Mouse (Mus musculus): ENCODE results near the gene C9.

Gene C9

GRCm38 (mm10) chr15:6483561-6483960 lies 38.4 kb downstream of the C9 start:
- no peak for DNase-seq (ENCODE audit: low read depth, low spot score)

- DNase-seq (ENCODE audit: low read depth, low spot score), result no peak
Observed at GRCm38 (mm10) chr15:6492386-6492785, 47.3 kb downstream of the C9 start.

- no peak for DNase-seq (ENCODE audit: low read depth, low spot score)
Observed at GRCm38 (mm10) chr15:6498396-6499070, 53.4 kb downstream of the C9 start.

GRCm38 (mm10) chr15:6500787-6501186 lies 55.7 kb downstream of the C9 start:
- DNase-seq (ENCODE audit: low read depth, low spot score), result no peak

- no peak for DNase-seq (ENCODE audit: low read depth, low spot score)
Observed at GRCm38 (mm10) chr15:6517525-6517924, 72.4 kb downstream of the C9 start.

- DNase-seq (ENCODE audit: low read depth, low spot score), result no peak
Observed at GRCm38 (mm10) chr15:6519417-6520255, 74.5 kb downstream of the C9 start.

GRCm38 (mm10) chr15:6520505-6521155 lies 75.5 kb downstream of the C9 start:
- DNase-seq (ENCODE audit: low read depth, low spot score), result no peak

GRCm38 (mm10) chr15:6522653-6523167 lies 77.6 kb downstream of the C9 start, which contains the start of gene Fyb:
TSS of gene Fyb (plus strand) at chr15:6522853.
- DNase-seq (ENCODE audit: low read depth, low spot score), result no peak

GRCm38 (mm10) chr15:6524801-6525200 lies 79.7 kb downstream of the C9 start:
- no peak for DNase-seq (ENCODE audit: low read depth, low spot score)

GRCm38 (mm10) chr15:6525386-6525785 lies 80.3 kb downstream of the C9 start:
- DNase-seq (ENCODE audit: low read depth, low spot score), result no peak

GRCm38 (mm10) chr15:6533858-6534343 lies 88.8 kb downstream of the C9 start:
- DNase-seq (ENCODE audit: low read depth, low spot score), result no peak

- DNase-seq (ENCODE audit: low read depth, low spot score), result no peak
Observed at GRCm38 (mm10) chr15:6534592-6534991, 89.5 kb downstream of the C9 start.

- DNase-seq (ENCODE audit: low read depth, low spot score), result no peak
Observed at GRCm38 (mm10) chr15:6539639-6540338, 94.7 kb downstream of the C9 start.

All from c-Kit-negative CD71-positive TER-119-positive erythroid progenitor cells, embryonic 14.5 days (primary cell).